Mouse (Mus musculus) embryonic facial prominence, embryonic 11.5 days (tissue): Measurements from ENCODE around the gene 5730596B20Rik. TPM values are rescaled to one million over a fixed set of nuclear protein-coding genes. Genes with fewer than 3 reads are reported as not detected.
A peak's percentile ranks its signal among the peaks of the same experiment; 100 is the strongest.

Experiments used
- ATAC-seq: fragments of 200-750 bp; cut with Nextera tagmentation; replicated peaks from 2 replicates; pipeline ENCODE4 v1.8.0; 2017; ENCODE audit warnings: low read depth; ENCODE audit not compliant: insufficient number of reproducible peaks, low FRiP score, low TSS enrichment
- DNase-seq: peaks from one replicate; pipeline ENCODE4 v3.0.0-alpha.2; 2015; ENCODE audit warnings: low spot score
- H3K27ac ChIP-seq: fragments of 300-500 bp; sonication (generic); replicated peaks from 2 replicates; pipeline ENCODE4 v1.5.1; 2014; ENCODE audit warnings: mild to moderate bottlenecking, low read depth, low read length, control low read depth
- H3K27me3 ChIP-seq: fragments of 300-500 bp; sonication (generic); 2 replicates; pipeline ENCODE4 v1.6.1; 2014; ENCODE audit warnings: mild to moderate bottlenecking, low read length, moderate library complexity, mixed read lengths; ENCODE audit not compliant: control insufficient read depth, insufficient read depth
- H3K36me3 ChIP-seq: fragments of 300-500 bp; sonication (generic); replicated peaks from 2 replicates; pipeline ENCODE4 v1.6.1; 2014; ENCODE audit warnings: low read depth, mild to moderate bottlenecking, low read length, moderate library complexity, mixed read lengths; ENCODE audit not compliant: control insufficient read depth, insufficient read depth
- H3K4me1 ChIP-seq: fragments of 300-500 bp; sonication (generic); 2 replicates; pipeline ENCODE4 v1.6.1; 2014; ENCODE audit warnings: low read length, mixed read lengths; ENCODE audit not compliant: control insufficient read depth, insufficient read depth
- H3K4me2 ChIP-seq: fragments of 300-500 bp; sonication (generic); 2 replicates; pipeline ENCODE4 v1.6.1; 2014; ENCODE audit warnings: low read depth, mild to moderate bottlenecking, control low read depth, low read length, moderate library complexity
- H3K4me3 ChIP-seq: fragments of 300-500 bp; sonication (generic); 2 replicates; pipeline ENCODE4 v1.5.1; 2014; ENCODE audit warnings: low read depth, low read length, control low read depth
- H3K9ac ChIP-seq: fragments of 300-500 bp; sonication (generic); replicated peaks from 2 replicates; pipeline ENCODE4 v1.6.1; 2014; ENCODE audit warnings: mild to moderate bottlenecking, control low read depth, low read length
- H3K9me3 ChIP-seq: fragments of 300-500 bp; sonication (generic); replicated peaks from 2 replicates; pipeline ENCODE4 v1.6.1; 2016; ENCODE audit warnings: mild to moderate bottlenecking, low read length, inconsistent platforms, mixed read lengths; ENCODE audit not compliant: control insufficient read depth
- WGBS: fragments of 180-500 bp; shearing (Covaris S2); extraction: QIAGEN DNeasy Blood & Tissue Kit; methylation state at CpG from one replicate; pipeline ENCODE4 v1.1.7; 2014; 5-methylcytosine and 5-hydroxymethylcytosine counted together
- polyA plus RNA-seq: library from polyadenylated mRNA; unstranded; fragments of >200 nt; fragmentation: Nextera tagmentation; extraction: Ambion mirVana; gene quantifications from 2 replicates; pipeline ENCODE4 v1.2.1, GENCODE M21; 2014

Gene 5730596B20Rik
- polyA plus RNA-seq, 1 experiment from 2014 or later, result 0.13 TPM

DNA sequence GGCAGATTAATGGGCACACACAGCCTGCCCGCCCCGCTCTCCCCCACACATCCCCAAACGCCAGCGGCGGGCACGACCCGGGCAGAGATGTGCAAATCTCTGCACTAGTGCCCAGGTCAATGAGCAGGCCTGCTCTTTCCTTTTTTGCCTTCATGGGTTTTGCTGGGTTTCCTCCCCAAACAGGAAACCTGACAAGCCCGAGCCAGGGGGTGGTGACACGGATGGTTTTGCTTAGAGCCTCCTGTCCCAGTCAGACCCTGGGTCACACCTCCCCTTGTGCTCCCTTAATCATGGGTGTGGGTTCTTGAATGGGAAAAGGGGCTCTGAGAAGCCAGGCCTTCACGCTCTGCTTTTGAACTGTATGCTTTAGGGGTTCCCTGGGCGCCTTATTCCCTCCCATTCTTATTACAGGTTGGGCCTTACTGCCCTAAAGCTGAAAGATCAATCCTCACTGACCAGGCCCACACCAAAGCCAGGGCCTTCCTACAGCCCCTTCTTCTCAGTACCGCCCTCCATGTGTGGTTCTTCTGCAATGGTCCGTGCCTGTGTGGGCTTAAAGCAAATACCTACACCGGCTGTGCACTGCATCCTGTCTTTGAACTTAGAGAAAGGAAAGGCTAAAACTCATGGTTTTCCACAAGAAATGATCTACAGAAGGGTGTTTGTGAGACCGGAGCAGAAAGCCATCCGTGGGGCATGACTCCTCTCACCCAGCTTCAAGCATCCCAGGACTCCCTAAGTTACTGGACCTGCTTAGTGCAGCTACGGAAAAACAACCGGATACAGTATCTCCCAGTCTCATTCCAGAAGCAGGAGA lies 31.8 kb downstream of the 5730596B20Rik start:
- Histone ChIP-seq H3K4me2 (no peak overlapping the region), H3K36me3 (no peaks in the 10 kb centered on the region), H3K27me3 (peaks cover 96% of the 10 kb centered on the region), H3K4me3 (no peak overlapping the region), H3K9me3 (no peaks in the 10 kb centered on the region), H3K27ac (no peak overlapping the region), H3K4me1 (no peaks in the 10 kb centered on the region; the same call in 1 of the 2 replicates), H3K9ac (no peak overlapping the region)
- no peak for ATAC-seq
- DNase-seq, result no peak
- WGBS, result 3% methylated on average over 18 of the region's 18 CpGs

DNA sequence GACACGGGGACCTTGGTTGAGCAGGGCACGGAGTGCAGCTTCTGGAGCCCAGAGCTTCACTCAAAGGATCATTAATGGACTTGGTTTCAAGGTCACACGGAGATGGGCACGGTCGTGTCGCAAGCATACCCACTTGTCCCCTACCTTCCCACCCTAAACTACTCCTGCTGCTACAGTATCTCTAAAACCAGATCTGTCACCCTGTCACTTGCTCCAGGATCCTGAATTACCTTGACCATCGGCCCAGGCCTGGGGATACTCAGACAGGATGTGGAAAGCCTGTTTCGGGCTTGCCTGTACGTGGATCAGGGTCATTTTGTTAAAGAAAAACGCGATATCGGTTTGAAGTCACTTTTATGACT lies 32.4 kb downstream of the 5730596B20Rik start:
- H3K9ac ChIP-seq, result no peak overlapping the region
- H3K27me3 ChIP-seq, result peaks cover 96% of the 10 kb centered on the region
- no peaks in the 10 kb centered on the region for H3K4me1 ChIP-seq

DNA sequence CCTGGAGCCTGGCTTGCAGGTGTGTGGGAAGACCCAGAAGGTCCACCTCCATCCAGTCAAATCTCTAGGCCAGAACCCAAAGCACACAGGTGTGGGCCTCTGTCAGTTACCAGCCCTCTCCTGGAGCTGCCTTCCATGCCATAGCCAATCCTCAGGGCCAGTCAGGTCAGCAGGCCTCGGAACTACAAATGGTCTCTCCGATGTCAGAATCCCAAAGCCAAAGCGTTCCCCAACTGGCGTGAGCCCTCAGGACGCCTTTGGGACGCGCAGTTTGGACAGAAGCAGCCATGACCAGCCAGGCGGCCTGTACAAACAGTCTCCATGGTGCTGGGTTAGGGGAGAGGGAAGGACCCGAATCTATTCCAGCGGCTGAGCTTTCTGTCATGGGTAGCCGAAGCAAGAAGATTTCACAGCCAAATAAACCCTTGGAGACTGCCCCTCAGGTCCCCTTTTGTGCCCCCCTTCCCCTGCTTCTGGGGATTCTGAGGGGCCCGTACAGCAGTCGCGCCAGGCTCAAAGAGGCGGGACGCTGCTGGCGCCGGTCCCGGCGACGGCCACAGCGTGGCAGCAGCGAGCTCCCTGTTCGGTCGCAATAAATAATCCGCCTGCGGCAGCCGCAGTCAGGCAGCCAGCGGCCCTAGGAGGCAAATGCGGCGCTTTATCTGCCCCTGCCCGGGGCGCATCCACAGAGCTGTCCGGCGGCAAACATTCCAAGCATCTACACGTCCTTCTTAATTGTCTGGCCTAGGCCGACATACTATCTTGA lies 34.1 kb downstream of the 5730596B20Rik start:
- no peak overlapping the region for H3K4me3 ChIP-seq
- no peak for ATAC-seq
- H3K4me1 ChIP-seq, result no peaks in the 10 kb centered on the region
- H3K9me3 ChIP-seq, result no peaks in the 10 kb centered on the region
- under 1% methylated on average over 34 of the region's 37 CpGs for WGBS
- no peak overlapping the region for H3K27ac ChIP-seq
- no peaks in the 10 kb centered on the region for H3K36me3 ChIP-seq
- H3K4me2 ChIP-seq, result no peak overlapping the region
- H3K9ac ChIP-seq, result no peak overlapping the region
- DNase-seq, result peak; percentile 84
- peaks cover 96% of the 10 kb centered on the region for H3K27me3 ChIP-seq

More for the DNA sequence above, 32.4 kb downstream of the 5730596B20Rik start:
- WGBS, result 5% methylated on average over 12 of the region's 12 CpGs
- H3K4me3 ChIP-seq, result no peak overlapping the region
- H3K27ac ChIP-seq, result no peak overlapping the region
- no peaks in the 10 kb centered on the region for H3K9me3 ChIP-seq
- no peak for ATAC-seq
- H3K36me3 ChIP-seq, result no peaks in the 10 kb centered on the region
- no peak overlapping the region for H3K4me2 ChIP-seq
- DNase-seq, result no peak

DNA sequence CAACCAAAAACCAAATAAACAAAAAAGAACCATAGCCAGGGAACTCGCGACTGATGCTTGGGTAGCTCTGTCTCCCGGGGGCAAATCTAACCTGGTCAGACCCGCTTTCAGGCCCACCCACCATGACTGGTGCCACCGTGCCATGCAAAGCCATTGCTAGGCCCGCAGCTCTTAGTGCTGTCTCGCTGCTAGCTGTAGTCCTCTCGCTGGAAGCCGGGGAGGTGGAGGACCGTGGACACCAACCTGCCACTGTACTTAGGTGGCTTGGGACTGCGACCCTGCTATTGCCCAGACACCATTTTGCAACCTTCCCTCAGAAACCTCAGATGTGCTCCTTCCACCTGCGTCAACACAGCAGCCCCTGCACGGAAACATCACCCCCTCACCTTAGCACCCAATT lies 34.7 kb downstream of the 5730596B20Rik start:
- Histone ChIP-seq H3K4me1 (no peaks in the 10 kb centered on the region; the same call in 1 of the 2 replicates), H3K36me3 (no peaks in the 10 kb centered on the region), H3K9ac (no peak overlapping the region), H3K4me2 (no peak overlapping the region), H3K27me3 (peaks cover 95% of the 10 kb centered on the region), H3K4me3 (no peak overlapping the region), H3K27ac (no peak overlapping the region), H3K9me3 (no peaks in the 10 kb centered on the region)
- no peak for DNase-seq
- WGBS, result 2% methylated on average over 13 of the region's 13 CpGs
- no peak for ATAC-seq

DNA sequence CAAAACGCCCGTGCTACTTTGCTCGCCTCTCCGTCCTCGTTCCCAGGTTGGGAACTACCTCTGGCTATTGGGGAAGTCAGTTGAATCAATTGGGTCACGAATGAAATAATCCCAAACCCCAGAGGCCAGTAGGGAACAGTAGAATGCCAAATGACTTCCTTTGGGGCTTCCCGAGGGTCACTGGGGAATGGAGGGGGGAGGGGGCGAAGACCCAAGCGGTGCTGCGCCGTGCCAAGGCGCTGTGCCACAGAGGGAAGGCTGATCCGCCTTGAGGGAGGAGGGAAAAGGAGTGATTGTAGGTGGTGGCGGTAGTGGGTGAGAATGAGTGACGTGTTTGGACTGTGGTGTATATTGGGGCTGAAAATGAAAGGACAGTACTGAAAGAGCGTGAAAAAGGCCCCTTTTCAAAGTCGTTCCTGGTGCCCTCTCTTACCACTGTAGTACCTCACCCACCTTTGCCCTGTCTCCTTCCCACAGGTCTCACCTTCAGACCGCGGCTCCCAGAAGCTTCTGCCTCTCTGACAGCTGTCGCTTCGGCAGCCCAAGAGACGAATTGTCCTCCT lies 35.3 kb downstream of the 5730596B20Rik start:
- ATAC-seq, result no peak
- no peaks in the 10 kb centered on the region for H3K9me3 ChIP-seq
- peaks cover 95% of the 10 kb centered on the region for H3K27me3 ChIP-seq
- H3K4me2 ChIP-seq, result no peak overlapping the region
- no peak overlapping the region for H3K27ac ChIP-seq
- DNase-seq, result no peak
- no peaks in the 10 kb centered on the region for H3K36me3 ChIP-seq
- H3K4me3 ChIP-seq, result no peak overlapping the region
- no peaks in the 10 kb centered on the region; the same call in 1 of the 2 replicates for H3K4me1 ChIP-seq
- WGBS, result under 1% methylated on average over 22 of the region's 22 CpGs
- no peak overlapping the region for H3K9ac ChIP-seq

DNA sequence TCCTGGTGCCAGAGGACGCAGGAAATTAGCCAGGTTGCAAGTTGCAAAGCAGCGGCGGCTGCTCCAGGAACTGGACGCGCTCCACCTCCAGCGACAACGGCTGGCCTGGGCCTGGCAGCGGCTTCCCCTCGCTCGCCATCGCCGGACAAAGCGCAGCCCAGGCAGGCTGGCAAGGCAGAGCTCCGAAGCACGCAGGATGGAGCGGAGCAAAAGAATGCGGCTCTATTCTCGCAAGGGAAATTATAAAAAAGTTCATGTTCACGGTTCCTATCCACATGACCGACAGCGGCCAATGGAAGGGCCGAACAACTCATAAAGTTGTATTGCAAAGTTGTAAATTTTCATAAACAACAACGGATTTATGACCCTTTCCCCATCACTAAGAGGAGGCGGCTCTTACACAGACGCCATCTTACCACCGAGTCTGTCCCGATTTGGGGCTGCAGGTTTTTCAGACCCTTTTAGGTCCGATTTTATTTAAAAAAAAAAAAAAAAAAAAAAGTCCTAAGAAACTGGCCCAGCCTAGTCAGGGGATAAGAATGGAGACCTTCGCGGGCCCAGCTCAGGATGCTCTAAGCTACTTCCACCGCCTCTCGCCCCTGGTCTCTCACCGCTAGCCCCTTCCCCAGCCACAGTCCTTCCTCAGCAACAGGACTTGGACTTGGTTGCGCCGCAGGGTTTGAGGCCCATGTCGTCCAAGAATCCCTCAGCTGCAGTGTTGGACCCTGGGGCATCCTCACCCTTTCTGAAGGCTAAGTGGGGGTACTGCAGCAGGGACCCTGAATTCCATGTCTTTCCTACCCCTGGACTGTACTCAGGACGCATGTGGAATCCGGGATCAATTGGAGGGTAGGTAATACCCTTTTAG lies 36.1 kb downstream of the 5730596B20Rik start, which contains the start of the genes Hoxa3 and Gm28308:
TSS of gene Hoxa3 (minus strand) at position 218 of the 868 bp plus-strand sequence.
TSS of gene Gm28308 (minus strand) at position 221 of the 868 bp plus-strand sequence.
- Histone ChIP-seq H3K4me3 (no peak within 1 kb of the TSS), H3K9me3 (no peaks in the 10 kb centered on the region), H3K27ac (no peak within 1 kb of the TSS), H3K9ac (no peak within 1 kb of the TSS), H3K4me2 (no peak within 1 kb of the TSS), H3K27me3 (peaks cover 95% of the 10 kb centered on the region), H3K36me3 (no peaks in the 10 kb centered on the region), H3K4me1 (no peaks in the 10 kb centered on the region; the same call in 1 of the 2 replicates)
- DNase-seq (no peak), ATAC-seq (no peak)
- WGBS, result 2% methylated on average over 38 of the region's 38 CpGs

DNA sequence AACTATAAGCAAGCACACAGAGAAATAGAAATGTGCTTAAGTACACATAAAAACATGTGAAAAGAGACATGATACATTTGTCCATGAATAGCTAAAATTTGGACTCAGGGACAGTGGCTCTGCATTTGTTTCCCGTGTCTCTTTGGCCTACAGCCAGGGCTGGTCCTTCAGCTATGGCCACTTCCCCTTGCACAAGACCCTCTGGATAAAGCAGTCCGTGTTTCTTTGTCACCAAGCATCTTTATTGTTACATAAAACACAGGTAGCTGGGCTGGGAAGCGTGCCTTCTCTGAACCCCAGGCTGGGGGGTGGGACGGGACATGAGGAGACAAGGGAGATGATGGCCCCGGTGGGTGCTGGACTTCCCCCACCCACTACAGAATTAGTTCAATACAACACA lies 37.0 kb downstream of the 5730596B20Rik start:
- 14% methylated on average over 5 of the region's 5 CpGs for WGBS
- peaks cover 96% of the 10 kb centered on the region for H3K27me3 ChIP-seq
- no peak for DNase-seq
- H3K4me2 ChIP-seq, result no peak overlapping the region
- no peak overlapping the region for H3K27ac ChIP-seq
- H3K9ac ChIP-seq, result no peak overlapping the region
- H3K36me3 ChIP-seq, result no peaks in the 10 kb centered on the region
- H3K9me3 ChIP-seq, result no peaks in the 10 kb centered on the region
- no peaks in the 10 kb centered on the region; the same call in 1 of the 2 replicates for H3K4me1 ChIP-seq
- ATAC-seq, result no peak
- H3K4me3 ChIP-seq, result no peak overlapping the region
